Mouse (Mus musculus) megakaryocyte-erythroid progenitor cell, adult 5-6 weeks (primary cell): Measurements from ENCODE around the gene Prr3. TPM values are rescaled to one million over a fixed set of nuclear protein-coding genes. Genes with fewer than 3 reads are reported as not detected.

Experiments used
- ATAC-seq: replicated peaks from 2 replicates; pipeline ENCODE4 v1.8.0; 2016; ENCODE audit warnings: mild to moderate bottlenecking, inconsistent platforms; ENCODE audit not compliant: severe bottlenecking, poor library complexity, low FRiP score, low TSS enrichment
- total RNA-seq, 2 experiments: library from RNA; stranded (forward) in 1 of 2; stranded (reverse) in 1 of 2; fragments of 200-1000, 215-1000 nt in 1 of 2; fragments of >200 nt in 1 of 2; fragmentation: Nextera tagmentation in 1 of 2; gene quantifications; 2 replicates each; pipeline ENCODE4 v1.2.3; 2014 to 2017

The Prr3 gene
- total RNA-seq, 2 experiments from 2014 or later: 20.5 to 41.0 TPM

DNA sequence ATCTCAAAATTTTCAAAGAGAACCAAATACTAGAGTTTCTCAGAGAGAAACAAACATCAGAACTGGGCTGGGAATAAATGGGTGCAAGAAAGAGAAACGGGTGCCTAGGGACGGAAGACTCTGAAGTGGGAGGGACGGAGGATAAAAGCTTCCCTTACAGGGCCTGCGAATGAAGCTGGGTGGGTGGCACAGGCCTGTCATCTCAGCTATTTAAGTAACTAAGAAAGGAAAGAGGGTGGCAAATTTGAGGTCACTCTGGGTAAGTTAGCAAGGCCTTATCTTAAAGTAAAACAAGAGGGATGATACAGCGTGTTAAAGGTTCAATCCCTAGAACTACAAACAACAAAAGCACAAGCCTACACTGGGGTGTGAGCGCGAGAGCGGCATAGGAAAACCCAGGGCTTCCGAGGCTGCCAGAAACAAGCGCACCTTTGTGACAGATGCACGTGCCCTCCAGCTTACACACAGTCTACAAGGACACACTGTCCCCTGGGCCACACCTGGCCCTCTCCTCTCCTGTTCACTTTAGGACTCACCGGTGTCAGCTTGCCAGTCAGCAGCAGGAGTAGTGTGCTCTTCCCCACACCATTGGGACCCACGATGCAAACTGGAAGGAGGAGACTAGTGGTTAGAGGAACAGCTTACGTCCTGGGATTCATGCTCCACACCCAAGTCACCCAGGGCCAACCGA, 21.4 kb downstream of the Prr3 start:
- no peak for ATAC-seq

DNA sequence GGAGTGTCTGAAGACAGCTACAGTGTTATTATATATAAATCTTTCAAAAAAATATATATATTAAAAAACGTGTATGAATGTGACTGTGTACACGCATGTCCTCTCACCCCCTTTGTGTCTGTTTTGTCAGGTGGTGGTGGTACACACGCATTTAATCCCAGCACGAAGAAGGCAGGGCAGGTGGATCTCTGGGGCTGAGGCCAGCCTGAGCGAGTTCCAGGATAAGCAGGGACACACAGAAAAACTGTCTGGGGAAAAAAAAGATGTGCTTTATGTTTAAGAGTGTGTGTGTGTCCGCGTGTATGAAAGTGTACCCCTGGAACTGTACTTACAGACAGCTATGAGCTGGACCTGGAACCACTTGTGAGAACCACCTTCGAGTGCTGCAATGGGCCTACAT, 25.4 kb downstream of the Prr3 start:
- no peak for ATAC-seq

DNA sequence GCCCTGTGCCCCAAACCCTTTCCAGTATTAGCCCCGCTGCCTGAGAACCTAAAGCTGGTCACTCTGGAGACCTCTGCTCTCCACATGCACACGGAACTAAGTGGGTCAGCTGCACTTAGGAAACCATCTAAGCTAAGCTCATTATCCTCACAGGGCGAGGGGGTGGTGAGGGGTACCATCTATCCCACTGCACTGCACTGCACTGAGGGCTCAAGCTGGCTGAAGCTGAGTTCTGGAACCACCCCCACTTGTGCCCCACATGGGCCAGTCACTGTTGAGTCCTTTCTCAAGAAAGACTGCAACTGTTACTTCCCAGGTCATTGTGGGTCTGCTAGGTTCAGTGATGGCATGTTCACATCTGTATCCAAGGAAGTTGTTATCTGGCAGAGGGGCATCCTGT, 27.5 kb downstream of the Prr3 start:
- ATAC-seq: peak; percentile 27; the same call in 1 of the 2 replicates

DNA sequence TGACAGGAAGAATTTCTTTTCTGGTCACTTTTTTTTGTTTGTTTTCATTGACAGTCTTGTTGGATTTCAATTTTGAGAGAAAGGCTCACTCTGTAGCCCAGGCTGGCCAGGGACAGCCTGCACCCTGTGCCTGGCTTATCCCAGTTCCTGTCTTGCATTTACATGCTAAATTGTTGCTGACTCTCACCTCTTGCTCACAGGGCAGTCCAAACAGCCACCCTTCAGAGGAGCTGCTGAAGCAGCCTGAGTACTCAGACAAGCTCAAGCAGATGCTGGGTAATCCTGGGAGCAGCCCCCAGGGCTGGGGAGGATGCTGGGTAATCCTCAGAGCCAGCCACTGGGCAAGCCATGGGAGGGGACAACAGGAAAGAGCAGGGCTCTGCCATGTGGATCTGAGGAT, 29.1 kb downstream of the Prr3 start:
- ATAC-seq: 0 out of 2 replicates have a peak, but pooled peaks have one; percentile 14

GRCm38 (mm10) chr17:35939941-35940340, 40.1 kb downstream of the Prr3 start:
- no peak for ATAC-seq

DNA sequence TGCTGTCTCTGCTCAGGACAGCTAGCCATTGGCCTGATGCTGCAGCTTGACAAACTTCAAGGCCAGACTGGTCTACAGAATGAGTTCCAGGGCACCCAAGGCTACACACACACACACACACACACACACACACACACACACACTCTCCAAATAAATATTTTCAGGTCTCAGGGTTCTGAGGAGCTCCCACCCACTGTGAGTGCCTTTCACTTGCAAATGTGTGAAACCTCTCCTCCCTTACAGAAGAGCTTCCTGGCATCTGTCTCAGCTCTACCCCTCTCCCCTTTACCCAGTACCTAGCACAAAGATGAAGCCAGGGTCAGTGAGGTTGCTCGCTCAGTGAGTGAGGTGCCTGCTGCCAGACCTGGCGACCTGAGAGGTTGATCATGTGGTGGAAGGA, 40.9 kb downstream of the Prr3 start:
- ATAC-seq: no peak

GRCm38 (mm10) chr17:35937700-35938348, 42.2 kb downstream of the Prr3 start:
- peak; percentile 86 for ATAC-seq

DNA sequence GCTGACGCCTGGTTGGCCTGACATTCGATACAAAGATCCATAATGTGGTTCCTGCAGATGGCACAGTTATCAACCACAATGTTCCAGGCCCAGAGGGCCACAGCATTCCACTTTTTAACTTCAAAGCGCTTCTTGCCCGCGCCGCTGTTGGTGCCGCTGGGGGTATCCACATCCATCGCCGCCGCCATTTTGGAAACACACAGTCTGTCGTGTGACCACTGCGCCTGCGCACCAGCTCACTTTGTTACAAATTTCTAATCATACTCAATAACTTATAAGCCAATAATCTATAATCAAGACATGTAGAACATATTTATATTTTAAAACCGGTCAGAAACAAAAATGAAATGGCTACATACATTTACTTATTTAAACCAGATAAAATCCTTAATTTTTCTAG, 44.3 kb downstream of the Prr3 start:
- peak; percentile 78 for ATAC-seq

DNA sequence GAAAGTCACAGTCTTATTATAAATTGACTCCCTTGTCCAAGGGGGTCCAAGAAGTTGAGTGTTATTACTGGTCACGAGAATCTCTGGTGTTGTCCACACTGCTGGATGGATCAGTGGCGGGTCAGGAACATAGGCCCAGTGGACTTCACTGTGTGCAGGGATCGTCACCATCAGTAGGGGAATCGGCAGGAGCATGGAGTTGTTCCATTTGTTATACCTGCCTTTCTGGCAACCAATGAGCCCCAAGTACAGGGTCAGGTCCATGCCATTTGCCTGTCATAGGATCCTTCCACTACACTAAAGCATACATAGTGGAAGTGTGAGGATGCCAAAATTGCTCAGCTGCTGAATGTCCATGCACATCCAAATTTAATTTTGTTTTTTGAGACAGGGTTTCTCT, 47.4 kb downstream of the Prr3 start:
- ATAC-seq: no peak

- no peak for ATAC-seq
Observed at GRCm38 (mm10) chr17:35930627-35931026, 49.4 kb downstream of the Prr3 start.

DNA sequence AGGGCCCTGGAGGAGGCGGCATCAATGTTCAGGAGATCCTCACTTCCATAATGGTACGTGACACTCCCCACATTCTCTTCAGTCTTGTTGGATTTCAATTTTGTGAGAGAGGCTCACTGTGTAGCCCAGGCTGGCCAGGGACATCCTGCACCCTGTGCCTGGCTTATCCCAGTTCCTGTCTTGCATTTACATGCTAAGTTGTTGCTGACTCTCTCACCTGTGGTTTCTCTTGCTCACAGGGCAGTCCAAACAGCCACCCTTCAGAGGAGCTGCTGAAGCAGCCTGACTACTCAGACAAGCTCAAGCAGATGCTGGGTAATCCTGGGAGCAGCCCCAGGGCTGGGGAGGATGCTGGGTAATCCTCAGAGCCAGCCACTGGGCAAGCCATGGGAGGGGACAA, 50.5 kb downstream of the Prr3 start:
- no peak for ATAC-seq

- ATAC-seq: peak; percentile 68
Observed at GRCm38 (mm10) chr17:35927471-35927870, 52.6 kb downstream of the Prr3 start.

GRCm38 (mm10) chr17:35923281-35923680, 56.8 kb downstream of the Prr3 start:
- no peak for ATAC-seq

- no peak for ATAC-seq
Observed at GRCm38 (mm10) chr17:35922566-35922965, 57.5 kb downstream of the Prr3 start.

Other genes with a start within 250 kb of the Prr3 start
- gene Ier3, start 158.6 kb downstream of the Prr3 start, total RNA-seq (2014; fragmentation: Nextera tagmentation): 9.4 and 18.1 TPM in 2 replicates
- gene Ier3, start 158.6 kb downstream of the Prr3 start, total RNA-seq (2017): 16.1 and 18.2 TPM in 2 replicates
- gene Flot1, start 157.0 kb downstream of the Prr3 start, total RNA-seq (2014; fragmentation: Nextera tagmentation): 68.3 and 99.7 TPM in 2 replicates
- gene Flot1, start 157.0 kb downstream of the Prr3 start, total RNA-seq (2017): 73.0 and 82.4 TPM in 2 replicates
- 823 and 947 TPM in 2 replicates for gene Tubb5, start 141.9 kb downstream of the Prr3 start, total RNA-seq (2014; fragmentation: Nextera tagmentation)
- gene Tubb5, start 141.9 kb downstream of the Prr3 start, total RNA-seq (2017): 678 and 844 TPM in 2 replicates
- gene Mdc1, start 138.7 kb downstream of the Prr3 start, total RNA-seq (2014; fragmentation: Nextera tagmentation): 71.8 and 74.8 TPM in 2 replicates
- gene Mdc1, start 138.7 kb downstream of the Prr3 start, total RNA-seq (2017): 18.4 and 19.8 TPM in 2 replicates
- gene Nrm, start 118.9 kb downstream of the Prr3 start, total RNA-seq (2014; fragmentation: Nextera tagmentation): 27.0 and 32.4 TPM in 2 replicates
- gene Nrm, start 118.9 kb downstream of the Prr3 start, total RNA-seq (2017): 15.0 and 26.4 TPM in 2 replicates
- gene Ppp1r18, start 114.6 kb downstream of the Prr3 start, total RNA-seq (2014; fragmentation: Nextera tagmentation): 11.9 and 13.3 TPM in 2 replicates
- gene Ppp1r18, start 114.6 kb downstream of the Prr3 start, total RNA-seq (2017): 1.0 and 2.3 TPM in 2 replicates
- gene Dhx16, start 100.4 kb downstream of the Prr3 start, total RNA-seq (2014; fragmentation: Nextera tagmentation): 132 and 133 TPM in 2 replicates
- gene Dhx16, start 100.4 kb downstream of the Prr3 start, total RNA-seq (2017): 51.3 and 68.8 TPM in 2 replicates
- 107 and 160 TPM in 2 replicates for gene 2310061I04Rik, start 82.8 kb downstream of the Prr3 start, total RNA-seq (2014; fragmentation: Nextera tagmentation)
- gene 2310061I04Rik, start 82.8 kb downstream of the Prr3 start, total RNA-seq (2017): 8.1 and 10.9 TPM in 2 replicates
- 23.1 and 31.9 TPM in 2 replicates for gene Atat1, start 70.2 kb downstream of the Prr3 start, total RNA-seq (2014; fragmentation: Nextera tagmentation)
- gene Atat1, start 70.2 kb downstream of the Prr3 start, total RNA-seq (2017): 3.0 and 4.3 TPM in 2 replicates
- gene Mrps18b, start 63.8 kb downstream of the Prr3 start, total RNA-seq (2014; fragmentation: Nextera tagmentation): 140 and 175 TPM in 2 replicates
- gene Mrps18b, start 63.8 kb downstream of the Prr3 start, total RNA-seq (2017): 72.7 and 92.6 TPM in 2 replicates
- gene Ppp1r10, start 63.8 kb downstream of the Prr3 start, total RNA-seq (2014; fragmentation: Nextera tagmentation): 80.8 and 95.1 TPM in 2 replicates
- 86.4 and 103 TPM in 2 replicates for gene Ppp1r10, start 63.8 kb downstream of the Prr3 start, total RNA-seq (2017)
- gene Abcf1, start 10.5 kb downstream of the Prr3 start, total RNA-seq (2014; fragmentation: Nextera tagmentation): 132 and 157 TPM in 2 replicates
- 398 and 560 TPM in 2 replicates for gene Abcf1, start 10.5 kb downstream of the Prr3 start, total RNA-seq (2017)
- gene Gnl1, start 385 bp downstream of the Prr3 start, total RNA-seq (2014; fragmentation: Nextera tagmentation): 27.1 and 28.2 TPM in 2 replicates
- gene Gnl1, start 385 bp downstream of the Prr3 start, total RNA-seq (2017): 13.8 and 16.3 TPM in 2 replicates
- 6.8 and 10.1 TPM in 2 replicates for gene H2-T24, start 40.3 kb upstream of the Prr3 start, total RNA-seq (2014; fragmentation: Nextera tagmentation)
- 25.5 and 35.1 TPM in 2 replicates for gene H2-T24, start 40.3 kb upstream of the Prr3 start, total RNA-seq (2017)
- 55.6 and 98.1 TPM in 2 replicates for gene H2-T23, start 52.6 kb upstream of the Prr3 start, total RNA-seq (2014; fragmentation: Nextera tagmentation)
- gene H2-T23, start 52.6 kb upstream of the Prr3 start, total RNA-seq (2017): 84.5 and 111 TPM in 2 replicates
- gene H2-T22, start 62.5 kb upstream of the Prr3 start, total RNA-seq (2014; fragmentation: Nextera tagmentation): 17.1 and 25.6 TPM in 2 replicates
- 30.1 and 31.5 TPM in 2 replicates for gene H2-T22, start 62.5 kb upstream of the Prr3 start, total RNA-seq (2017)
- gene Gm6034, start 62.7 kb upstream of the Prr3 start, total RNA-seq (2014; fragmentation: Nextera tagmentation): 0.52 TPM in 1 of 2 replicates, not detected in the other
- gene Gm6034, start 62.7 kb upstream of the Prr3 start, total RNA-seq (2017): not detected in 2 replicates
- gene Gm11127, start 78.1 kb upstream of the Prr3 start, total RNA-seq (2014; fragmentation: Nextera tagmentation): not detected in 2 replicates
- gene Gm11127, start 78.1 kb upstream of the Prr3 start, total RNA-seq (2017): not detected in 2 replicates
- 0.22 and 1.5 TPM in 2 replicates for gene Gm19684, start 141.4 kb upstream of the Prr3 start, total RNA-seq (2014; fragmentation: Nextera tagmentation)
- 0.38 TPM in 1 of 2 replicates, not detected in the other for gene Gm19684, start 141.4 kb upstream of the Prr3 start, total RNA-seq (2017)
- not detected in 2 replicates for gene Gm7030, start 149.2 kb upstream of the Prr3 start, total RNA-seq (2014; fragmentation: Nextera tagmentation)
- gene Gm7030, start 149.2 kb upstream of the Prr3 start, total RNA-seq (2017): not detected in 2 replicates
- gene Gm8909, start 188.3 kb upstream of the Prr3 start, total RNA-seq (2014; fragmentation: Nextera tagmentation): not detected in 2 replicates
- gene Gm8909, start 188.3 kb upstream of the Prr3 start, total RNA-seq (2017): not detected in 2 replicates
- gene H2-T3, start 210.1 kb upstream of the Prr3 start, total RNA-seq (2014; fragmentation: Nextera tagmentation): not detected in 2 replicates
- gene H2-T3, start 210.1 kb upstream of the Prr3 start, total RNA-seq (2017): not detected in 2 replicates